Mouse (Mus musculus): ENCODE measurements around the gene 1700067K01Rik.

1700067K01Rik gene

GRCm38 (mm10) chr8:84011705-84012498 is 10.6 kb downstream of the 1700067K01Rik start, which contains the start of gene 2210011C24Rik:
Gene 2210011C24Rik, minus strand, starts transcription at chr8:84012171.
- no peak for DNase-seq (ENCODE audit: low spot score in 2 of 2)

- no peak for DNase-seq (ENCODE audit: low spot score in 2 of 2)
Observed at GRCm38 (mm10) chr8:84012499-84013165, 11.3 kb downstream of the 1700067K01Rik start.

- DNase-seq (ENCODE audit: low spot score in 2 of 2): no peak
Observed at GRCm38 (mm10) chr8:84015833-84016232, 14.5 kb downstream of the 1700067K01Rik start.

- DNase-seq (ENCODE audit: low spot score in 2 of 2): no peak
Observed at GRCm38 (mm10) chr8:84019738-84020137, 18.4 kb downstream of the 1700067K01Rik start.

GRCm38 (mm10) chr8:84021096-84021495 is 19.8 kb downstream of the 1700067K01Rik start, which contains the start of gene Palm3:
Gene Palm3, plus strand, starts transcription at chr8:84021471.
- no peak for DNase-seq (ENCODE audit: low spot score in 2 of 2)

GRCm38 (mm10) chr8:84021569-84021968 is 20.3 kb downstream of the 1700067K01Rik start:
- DNase-seq (ENCODE audit: low spot score in 2 of 2): no peak

GRCm38 (mm10) chr8:84023085-84023484 is 21.8 kb downstream of the 1700067K01Rik start:
- DNase-seq (ENCODE audit: low spot score in 2 of 2): no peak

- DNase-seq (ENCODE audit: low spot score in 2 of 2): no peak
Observed at GRCm38 (mm10) chr8:84023631-84024030, 22.3 kb downstream of the 1700067K01Rik start.

GRCm38 (mm10) chr8:84024171-84024570 is 22.9 kb downstream of the 1700067K01Rik start:
- peak in 1 of 2 experiments; percentile 63 for DNase-seq (ENCODE audit: low spot score in 2 of 2)

GRCm38 (mm10) chr8:84025863-84026262 is 24.6 kb downstream of the 1700067K01Rik start:
- DNase-seq (ENCODE audit: low spot score in 2 of 2): peak in 1 of 2 experiments; percentile 32

- no peak for DNase-seq (ENCODE audit: low spot score in 2 of 2)
Observed at GRCm38 (mm10) chr8:84027449-84027848, 26.1 kb downstream of the 1700067K01Rik start.

- DNase-seq (ENCODE audit: low spot score in 2 of 2): no peak
Observed at GRCm38 (mm10) chr8:84029272-84029671, 28.0 kb downstream of the 1700067K01Rik start.

GRCm38 (mm10) chr8:84032777-84033176 is 31.5 kb downstream of the 1700067K01Rik start:
- DNase-seq (ENCODE audit: low spot score in 2 of 2): no peak

GRCm38 (mm10) chr8:84038015-84038414 is 36.7 kb downstream of the 1700067K01Rik start:
- no peak for DNase-seq (ENCODE audit: low spot score in 2 of 2)

- DNase-seq (ENCODE audit: low spot score in 2 of 2): peak; percentile 67 to 83
Observed at GRCm38 (mm10) chr8:84039050-84039449, 37.7 kb downstream of the 1700067K01Rik start.

- DNase-seq (ENCODE audit: low spot score in 2 of 2): peak in 1 of 2 experiments; percentile 47
Observed at GRCm38 (mm10) chr8:84042066-84042947, 41.0 kb downstream of the 1700067K01Rik start, which contains the start of gene Il27ra. Gene Il27ra, minus strand, starts transcription at chr8:84042589.

- peak in 1 of 2 experiments; percentile 49 for DNase-seq (ENCODE audit: low spot score in 2 of 2)
Observed at GRCm38 (mm10) chr8:84042948-84043342, 41.6 kb downstream of the 1700067K01Rik start.

- no peak for DNase-seq (ENCODE audit: low spot score in 2 of 2)
Observed at GRCm38 (mm10) chr8:84044103-84044502, 42.8 kb downstream of the 1700067K01Rik start.

- no peak for DNase-seq (ENCODE audit: low spot score in 2 of 2)
Observed at GRCm38 (mm10) chr8:84044900-84045299, 43.6 kb downstream of the 1700067K01Rik start, which contains the start of gene Rln3. Gene Rln3, minus strand, starts transcription at chr8:84045000.

GRCm38 (mm10) chr8:84046505-84046904 is 45.2 kb downstream of the 1700067K01Rik start:
- DNase-seq (ENCODE audit: low spot score in 2 of 2): no peak

- DNase-seq (ENCODE audit: low spot score in 2 of 2): no peak
Observed at GRCm38 (mm10) chr8:84048171-84048570, 46.9 kb downstream of the 1700067K01Rik start.
